Mouse (Mus musculus): ENCODE measurements around the gene Srm.

Srm gene

DNA sequence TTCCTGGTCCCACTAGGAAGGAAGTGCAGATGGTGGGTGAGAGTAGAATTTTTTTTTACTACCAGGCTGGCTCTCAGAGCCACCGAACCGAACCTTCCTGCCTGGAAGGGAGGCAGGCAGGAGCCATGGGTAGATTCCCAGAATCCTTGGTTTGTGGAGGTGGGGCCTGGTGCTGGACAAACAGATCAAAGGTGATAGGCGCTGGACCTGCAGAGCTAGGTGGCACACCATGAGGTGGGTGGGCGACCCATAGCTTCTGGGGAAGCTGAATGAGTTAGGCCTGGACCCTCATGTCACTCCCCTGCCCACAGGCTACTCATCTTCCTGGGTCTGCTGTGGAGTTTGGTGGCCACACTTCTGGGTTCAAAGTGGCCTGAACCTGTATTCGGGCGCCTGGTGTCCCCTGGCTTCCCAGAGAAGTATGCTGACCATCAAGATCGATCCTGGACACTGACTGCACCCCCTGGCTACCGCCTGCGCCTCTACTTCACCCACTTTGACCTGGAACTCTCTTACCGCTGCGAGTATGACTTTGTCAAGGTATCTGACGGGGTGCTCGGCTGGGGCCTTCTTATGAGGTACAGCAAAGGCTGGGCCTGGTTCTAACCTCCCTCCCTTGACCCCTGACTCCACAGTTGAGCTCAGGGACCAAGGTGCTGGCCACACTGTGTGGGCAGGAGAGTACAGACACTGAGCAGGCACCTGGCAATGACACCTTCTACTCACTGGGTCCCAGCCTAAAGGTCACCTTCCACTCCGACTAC, 11.2 kb downstream of the Srm start, which contains the start of gene Masp2:
TSS of gene Masp2 (plus strand) at position 198 of the 764 bp plus-strand sequence.
- no peak for DNase-seq

DNA sequence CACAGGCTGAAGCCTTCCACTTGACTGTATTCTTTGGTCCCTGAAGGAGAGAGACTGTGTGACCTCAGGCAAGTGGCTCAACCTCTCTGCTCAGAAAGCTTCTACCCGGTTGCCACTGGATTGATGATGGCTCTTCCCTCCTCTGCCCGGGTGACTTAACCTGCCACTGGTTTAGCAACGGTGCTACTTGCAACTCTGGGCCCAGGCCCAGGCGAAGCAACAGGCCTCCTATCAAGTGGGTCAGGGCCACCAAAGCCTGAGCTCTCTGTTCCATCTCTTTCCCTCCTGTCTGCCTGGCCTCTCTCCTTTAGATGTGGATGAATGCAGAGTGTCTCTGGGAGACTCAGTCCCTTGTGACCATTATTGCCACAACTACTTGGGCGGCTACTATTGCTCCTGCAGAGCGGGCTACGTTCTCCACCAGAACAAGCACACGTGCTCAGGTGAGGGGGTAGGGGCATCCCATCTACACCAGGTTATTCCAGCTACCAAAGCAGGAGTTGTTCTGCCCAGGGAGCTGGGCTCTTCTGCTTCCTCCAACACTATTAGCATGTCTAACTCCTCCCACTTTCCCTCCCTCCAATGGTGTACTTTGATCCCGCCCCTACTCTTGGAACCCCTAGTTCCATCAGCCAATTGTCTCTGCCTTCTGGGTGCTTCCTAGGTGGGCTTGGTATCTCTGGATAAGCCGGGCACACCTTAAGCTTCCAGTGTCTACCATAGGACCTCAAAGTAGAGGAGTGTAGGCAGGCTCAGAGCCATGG, 12.3 kb downstream of the Srm start:
- no peak for DNase-seq

DNA sequence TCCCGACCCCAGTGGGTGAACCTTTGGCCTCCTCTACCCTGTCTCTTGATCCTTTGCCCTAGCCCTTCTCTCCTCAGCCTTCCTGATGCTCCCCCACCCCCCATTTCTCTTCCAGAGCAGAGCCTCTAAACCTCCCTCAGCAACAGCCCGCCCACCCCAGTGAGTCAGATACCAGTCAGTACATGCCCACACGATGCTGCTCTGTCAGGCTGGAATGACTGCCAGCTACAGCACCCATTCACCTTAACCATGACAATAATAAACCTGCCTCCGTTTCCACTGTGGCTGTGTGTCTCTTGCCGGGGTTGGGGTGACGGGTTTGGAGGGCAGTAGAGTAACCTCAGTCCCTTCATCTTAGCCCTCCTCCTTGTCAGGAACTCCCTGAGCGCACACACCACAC, 12.8 kb downstream of the Srm start:
- DNase-seq: no peak

DNA sequence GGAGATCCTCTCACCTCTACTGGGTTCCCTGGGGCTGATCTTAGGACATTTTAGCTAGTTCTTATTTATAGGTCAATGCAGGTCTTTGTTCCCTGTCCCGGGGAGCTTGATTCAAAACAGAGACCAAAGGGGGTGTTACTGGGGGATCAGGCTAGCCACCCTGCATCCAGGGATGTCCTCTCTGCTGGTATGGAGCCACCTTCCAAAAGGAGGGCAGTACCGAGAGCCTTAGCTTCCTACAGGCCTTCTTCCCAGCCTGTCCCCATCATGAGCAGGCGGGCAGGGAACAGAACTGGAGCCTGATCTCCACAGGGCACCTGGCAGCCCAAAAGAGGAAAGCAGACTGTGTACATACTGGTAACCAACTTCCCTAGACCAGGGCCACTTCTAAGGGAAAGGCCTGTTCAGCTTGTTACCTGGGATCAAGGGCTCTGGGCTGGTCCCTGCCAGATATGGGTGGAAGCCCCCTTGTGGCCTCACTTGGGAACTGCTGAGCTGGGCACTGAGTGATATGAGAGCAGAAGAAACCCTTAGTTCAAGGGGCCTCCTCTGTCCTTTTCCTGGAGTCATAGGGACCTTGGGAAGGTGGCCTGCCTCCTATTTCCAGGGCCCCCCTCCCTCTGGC, 13.3 kb downstream of the Srm start:
- DNase-seq: peak; percentile 85 to 87

DNA sequence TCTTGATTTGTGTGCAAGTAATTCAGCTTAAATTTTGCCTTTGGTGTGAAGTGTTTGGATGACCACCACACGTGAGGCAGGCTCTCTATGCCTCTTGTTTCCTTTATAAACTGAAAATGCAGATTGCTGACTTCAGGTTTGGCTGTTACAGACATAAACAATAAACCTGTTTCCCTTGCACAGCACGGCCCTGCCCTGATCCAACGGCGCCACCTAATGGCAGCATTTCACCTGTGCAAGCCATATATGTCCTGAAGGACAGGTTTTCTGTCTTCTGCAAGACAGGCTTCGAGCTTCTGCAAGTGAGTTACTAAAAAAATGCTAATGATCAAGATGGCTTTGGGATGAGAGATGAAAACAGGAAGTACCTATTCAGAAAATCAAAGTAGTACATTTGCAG, 16.5 kb downstream of the Srm start:
- DNase-seq: peak; percentile 89 to 92

DNA sequence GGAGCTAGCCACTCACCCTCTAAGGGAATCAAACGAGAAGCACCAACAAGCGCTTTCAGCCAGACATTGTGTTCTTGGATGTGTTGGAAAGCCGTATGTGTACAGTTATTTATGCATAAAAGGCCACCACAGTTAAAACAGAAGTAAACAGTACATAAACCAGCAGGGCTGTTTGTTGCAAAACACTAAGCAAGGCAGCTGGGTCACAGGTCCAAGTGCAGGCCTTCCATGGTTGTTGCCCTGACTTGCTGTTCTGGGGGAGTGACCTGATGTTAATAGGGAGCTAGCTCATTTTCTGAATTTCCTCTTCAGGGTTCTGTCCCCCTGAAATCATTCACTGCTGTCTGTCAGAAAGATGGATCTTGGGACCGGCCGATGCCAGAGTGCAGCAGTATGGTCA, 18.5 kb downstream of the Srm start:
- no peak for DNase-seq

DNA sequence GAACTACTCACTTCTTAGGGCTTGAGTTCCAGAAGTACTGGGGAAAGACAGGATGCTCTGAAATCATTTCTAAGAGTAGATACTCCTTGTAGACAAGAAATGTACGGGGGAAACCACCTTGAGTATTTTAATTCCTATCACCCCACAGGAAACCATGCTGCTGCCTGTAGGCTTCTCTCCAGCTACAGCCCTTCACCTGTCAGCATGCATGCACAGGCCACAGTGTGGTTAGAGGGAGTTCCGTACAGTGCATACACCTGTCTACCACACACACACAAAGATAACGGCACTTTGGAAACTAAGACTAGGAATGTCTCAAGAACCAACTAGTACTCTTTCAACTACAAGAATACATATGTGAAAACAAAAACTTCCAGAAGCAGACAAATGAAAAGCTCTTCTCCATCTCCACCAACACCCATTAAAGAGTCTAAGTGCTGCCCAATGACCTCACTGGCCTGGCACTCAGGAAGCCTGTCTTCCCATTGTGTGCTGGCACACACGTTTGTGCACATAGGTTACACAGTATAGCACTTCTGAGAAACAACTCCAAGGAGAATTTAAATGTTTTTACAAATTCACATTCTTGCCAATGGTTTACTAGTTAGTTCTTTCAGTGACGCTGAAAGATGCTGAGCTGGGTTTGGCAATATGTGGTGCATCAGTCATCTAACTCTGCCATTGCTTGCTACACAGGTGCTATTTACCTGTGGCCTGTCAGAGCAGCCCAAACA, 19.5 kb downstream of the Srm start:
- no peak for DNase-seq

DNA sequence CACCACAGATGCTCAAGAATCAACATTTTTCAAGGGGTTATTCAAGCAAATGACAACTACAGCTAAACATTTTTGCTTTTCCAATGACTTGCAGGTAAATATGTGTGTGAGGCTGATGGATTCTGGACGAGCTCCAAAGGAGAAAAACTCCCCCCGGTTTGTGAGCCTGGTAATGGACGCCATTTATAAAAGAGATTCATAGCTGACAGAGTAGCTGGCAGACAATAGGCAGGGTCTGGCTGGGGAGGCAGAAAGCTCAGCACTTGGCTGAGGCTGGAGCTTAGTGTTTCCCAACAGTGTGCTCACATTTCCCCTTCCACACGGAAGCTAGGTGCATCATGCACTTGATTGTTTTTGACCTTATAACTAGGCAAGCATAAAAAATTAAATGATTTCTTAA, 21.3 kb downstream of the Srm start:
- peak in 1 of 2 experiments; percentile 36 for DNase-seq

DNA sequence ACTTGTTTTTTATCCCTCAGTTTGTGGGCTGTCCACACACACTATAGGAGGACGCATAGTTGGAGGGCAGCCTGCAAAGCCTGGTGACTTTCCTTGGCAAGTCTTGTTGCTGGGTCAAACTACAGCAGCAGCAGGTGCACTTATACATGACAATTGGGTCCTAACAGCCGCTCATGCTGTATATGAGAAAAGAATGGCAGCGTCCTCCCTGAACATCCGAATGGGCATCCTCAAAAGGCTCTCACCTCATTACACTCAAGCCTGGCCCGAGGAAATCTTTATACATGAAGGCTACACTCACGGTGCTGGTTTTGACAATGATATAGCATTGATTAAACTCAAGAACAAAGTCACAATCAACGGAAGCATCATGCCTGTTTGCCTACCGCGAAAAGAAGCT, 22.4 kb downstream of the Srm start:
- DNase-seq: no peak

DNA sequence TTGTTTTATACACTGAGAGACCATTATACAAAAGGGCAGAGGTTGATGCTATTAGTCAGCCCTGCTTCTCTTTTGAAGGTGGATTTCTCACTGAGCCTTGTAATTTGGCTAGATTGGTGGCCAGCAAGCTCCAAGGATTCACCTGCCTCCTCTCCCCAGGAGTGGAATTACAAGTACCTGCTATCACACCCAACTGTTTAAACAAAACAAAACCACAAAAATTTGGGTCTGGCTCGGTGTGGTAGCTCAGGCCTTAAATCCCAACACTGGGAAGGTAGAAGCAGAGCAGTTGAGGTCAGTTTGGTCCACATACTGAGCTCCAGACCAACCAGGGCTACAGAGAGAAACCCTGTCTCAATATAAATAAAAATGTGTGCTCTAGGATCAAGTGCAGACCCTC, 28.5 kb downstream of the Srm start:
- DNase-seq: no peak

DNA sequence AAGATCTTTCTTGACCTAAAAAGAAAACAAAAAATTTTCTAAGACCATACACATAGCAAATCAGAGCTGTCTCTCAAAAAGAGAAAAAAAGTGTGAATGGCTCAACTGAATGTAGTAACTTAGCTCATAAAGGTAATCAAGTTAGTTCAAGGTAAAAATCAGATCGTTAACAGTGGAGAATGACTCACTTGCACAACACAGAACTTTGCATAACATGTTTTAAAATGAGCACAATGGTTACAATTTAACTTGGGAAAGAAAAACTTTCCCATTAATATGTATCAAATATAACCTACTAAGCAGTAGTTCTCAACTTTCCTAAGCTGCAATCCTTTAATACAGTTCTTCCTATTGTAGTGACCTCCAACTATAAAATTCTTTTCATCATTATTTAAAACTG, 29.4 kb downstream of the Srm start:
- DNase-seq: no peak

DNA sequence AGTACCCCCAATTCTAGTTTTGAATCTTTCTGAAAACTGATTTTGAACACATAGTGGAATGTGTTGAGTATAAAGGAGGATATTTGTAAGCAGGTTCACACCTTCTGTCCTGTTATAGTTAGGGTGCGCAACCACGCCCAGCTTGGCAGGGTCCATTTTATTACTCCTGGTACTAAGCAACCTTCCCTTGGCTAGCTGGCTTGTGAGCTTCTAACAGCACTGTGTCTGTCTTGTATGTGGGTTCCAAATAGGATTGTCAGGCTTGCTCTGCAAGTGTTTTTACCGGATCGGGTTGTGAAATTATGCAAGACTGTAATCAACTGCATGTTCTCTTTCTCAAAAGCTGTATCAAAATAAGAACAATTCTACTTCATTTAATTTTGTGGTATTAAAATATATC, 31.2 kb downstream of the Srm start:
- DNase-seq: no peak

DNA sequence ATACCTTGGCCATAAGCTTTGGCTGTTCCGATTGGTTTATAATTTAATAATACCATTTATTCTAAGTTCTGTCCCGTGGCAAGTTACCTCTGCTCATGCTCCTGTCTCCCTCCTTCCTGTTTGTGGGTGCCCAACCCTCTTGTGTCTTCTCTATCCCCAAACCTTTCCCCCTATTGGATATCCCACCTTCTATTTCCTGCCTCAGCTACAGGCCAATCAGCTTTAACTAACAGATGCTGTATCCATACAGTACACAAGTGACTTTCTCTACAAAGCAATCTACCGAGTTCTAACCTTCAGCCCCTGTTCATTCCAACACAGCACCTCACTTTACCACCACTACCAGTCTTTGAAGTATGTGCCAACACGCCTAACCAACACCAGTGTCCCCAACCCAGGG, 32.3 kb downstream of the Srm start:
- DNase-seq: no peak

DNA sequence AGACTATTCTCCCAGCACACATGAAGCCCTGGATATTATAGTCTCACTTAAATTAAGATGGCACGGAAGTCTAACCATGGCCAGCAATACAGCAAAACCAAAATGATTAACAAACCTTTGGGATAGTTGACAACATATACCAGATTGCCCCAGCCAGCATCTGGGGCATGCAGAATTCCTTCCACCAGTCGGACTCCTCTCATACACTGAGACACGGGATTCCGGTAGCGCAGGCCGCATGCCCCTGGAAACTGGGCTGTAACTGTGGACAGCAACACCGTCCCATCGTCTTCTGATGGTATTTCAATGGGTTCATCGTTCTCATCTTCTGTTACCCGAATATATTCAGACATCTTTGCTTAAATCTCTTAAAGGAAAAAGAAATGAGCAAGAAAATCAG, 33.7 kb downstream of the Srm start:
- DNase-seq: no peak

DNA sequence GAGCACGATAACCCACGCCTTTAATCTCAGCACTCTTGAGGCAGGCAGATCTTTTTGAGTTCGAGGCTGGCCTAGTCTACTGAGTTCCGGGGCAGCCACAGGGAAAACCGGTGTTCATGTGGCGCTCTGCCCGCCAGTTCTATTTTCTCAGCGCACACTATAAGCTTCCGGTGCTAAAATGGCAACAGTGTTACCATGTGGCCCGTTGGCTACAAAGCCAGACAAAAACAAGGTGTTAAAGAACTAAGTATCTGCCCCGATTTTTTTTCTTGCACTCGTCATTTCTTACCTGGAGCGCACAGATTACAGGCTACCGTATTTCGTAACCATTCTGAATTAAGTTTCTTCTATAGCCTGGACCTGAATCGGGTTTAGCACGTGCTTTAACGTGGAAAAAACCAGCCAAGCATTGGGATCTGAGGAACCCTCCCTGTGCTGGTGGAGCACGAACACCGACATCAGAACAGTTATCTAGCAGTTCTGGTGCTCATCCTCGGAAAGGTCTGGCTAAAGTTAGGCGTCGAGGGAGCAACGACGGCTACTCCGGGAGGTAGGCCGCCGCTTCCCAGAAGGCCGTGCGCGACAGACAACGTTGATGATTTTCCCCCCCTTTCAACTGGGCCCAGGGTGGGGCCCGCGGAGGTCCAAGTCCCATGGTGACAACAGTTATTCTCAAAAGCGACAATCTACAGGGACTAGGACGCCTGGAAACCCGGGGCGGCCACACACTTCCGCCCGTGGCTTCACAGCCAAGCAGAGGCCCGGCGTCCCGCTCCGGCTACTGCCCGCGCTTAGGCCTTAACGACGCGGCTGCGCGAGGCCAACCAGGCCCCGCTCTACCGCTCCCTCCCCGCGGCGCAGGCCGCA, 34.7 kb downstream of the Srm start:
- DNase-seq: peak; percentile 53 to 54

DNA sequence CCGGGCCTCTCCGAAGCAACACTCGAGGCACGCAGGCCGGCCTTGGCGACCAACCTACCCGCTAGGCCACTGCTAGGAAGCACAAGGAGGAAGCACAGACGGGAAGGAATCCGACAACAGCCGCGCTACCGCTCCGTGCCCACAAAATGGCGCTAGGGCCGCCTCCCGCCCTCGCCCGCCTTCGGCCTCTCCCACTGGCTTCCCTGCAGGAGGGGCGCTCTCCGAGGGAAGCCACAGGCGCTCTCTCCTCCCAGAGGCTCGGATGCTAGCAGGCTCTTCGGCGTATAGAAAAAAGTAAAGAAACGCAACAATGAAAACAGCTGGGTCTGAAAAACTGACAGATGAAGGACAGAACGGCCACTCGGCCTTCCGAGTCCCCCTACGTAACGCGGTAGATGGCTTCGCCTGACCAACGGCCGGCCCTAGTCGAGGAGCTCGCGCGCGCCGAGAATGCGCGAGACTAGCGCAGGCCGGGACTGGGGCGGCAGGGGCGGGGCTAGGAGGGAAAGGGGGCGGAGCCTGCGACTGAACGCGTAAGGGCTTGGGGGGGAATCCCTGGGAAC, 35.4 kb downstream of the Srm start, which contains the start of gene Tardbp:
TSS of gene Tardbp (minus strand) at position 397 of the 563 bp plus-strand sequence.
- peak; percentile 99 to 100 for DNase-seq

DNA sequence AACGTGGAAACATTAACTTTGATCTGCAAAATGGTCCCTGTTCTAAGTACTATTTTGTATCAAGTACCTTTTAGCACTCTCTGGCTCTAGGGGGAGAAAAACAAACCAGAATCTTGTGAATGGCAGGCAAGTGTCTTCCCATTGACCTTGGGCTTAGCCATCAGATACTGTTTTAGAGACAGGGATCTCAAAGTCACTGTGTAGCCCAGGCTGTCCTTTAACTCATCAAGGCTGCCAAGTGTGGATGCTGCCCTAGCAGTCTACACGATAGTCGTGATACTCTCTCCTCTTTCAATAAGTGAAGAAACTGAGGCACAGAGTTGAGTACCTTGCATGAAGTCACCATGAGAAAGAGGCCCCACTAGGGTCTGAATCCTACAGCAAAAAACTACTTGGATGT, 35.9 kb downstream of the Srm start:
- DNase-seq: no peak

DNA sequence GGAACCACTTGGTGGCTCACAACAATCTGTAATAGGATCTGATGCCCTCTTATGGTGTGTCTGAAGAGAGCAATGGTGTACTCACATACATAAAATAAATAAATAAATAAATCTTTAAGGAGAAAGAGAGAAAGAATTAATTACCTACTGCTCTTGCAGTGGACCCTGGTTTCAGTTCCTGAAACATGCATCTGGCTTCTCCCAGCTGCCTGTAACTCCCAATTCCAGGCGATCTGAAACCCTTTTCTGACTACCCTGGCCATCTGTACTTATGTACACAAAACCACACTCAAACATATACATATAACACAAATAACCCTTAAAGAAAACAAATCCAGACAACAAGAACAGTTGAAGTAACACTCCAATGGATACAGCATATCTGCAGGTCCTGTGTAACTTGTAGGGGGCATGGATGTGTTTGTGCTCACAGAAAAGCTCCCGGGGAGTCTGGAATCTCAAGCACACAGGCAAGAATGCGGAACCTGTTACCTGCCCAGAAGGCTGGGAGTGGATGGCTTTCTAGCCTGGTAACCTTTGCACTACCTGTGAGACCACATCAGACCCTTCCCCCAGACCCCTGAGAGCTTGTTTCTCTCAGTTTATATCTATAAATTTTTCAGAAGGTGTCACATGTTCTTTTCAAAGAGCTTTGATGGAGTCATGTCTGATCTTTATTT, 40.9 kb downstream of the Srm start:
- no peak for DNase-seq

DNA sequence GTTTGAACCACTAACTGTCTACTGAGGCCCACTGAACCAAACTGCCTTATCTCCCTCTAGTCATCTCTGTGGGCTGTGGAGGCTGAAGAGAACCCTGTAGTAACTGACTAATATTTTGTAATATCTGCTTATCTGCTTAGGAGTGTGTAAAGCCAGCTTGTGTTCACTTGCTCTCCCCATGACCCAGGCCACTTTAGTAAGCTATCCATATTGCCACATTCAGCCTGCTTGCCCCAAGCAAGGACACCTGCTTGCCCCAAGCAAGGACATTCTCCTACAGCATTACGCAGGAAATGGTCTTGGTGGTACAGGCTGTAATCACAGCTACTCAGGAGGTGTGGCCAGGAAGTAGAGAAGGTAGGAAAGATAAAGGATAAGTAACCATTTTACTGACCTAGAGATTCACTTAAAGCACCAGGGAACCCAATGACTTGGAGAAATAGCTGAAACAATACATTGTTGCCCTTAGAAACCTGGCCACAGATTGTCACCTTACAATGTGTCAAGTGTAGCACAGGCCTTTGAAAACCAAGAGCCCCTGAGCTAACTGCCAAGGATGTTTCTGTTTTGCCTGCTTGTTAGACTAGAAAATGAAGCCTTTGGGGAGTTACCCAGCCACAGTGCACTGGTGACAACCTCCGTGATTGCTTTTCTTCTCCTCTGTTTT, 42.2 kb downstream of the Srm start:
- no peak for DNase-seq

DNA sequence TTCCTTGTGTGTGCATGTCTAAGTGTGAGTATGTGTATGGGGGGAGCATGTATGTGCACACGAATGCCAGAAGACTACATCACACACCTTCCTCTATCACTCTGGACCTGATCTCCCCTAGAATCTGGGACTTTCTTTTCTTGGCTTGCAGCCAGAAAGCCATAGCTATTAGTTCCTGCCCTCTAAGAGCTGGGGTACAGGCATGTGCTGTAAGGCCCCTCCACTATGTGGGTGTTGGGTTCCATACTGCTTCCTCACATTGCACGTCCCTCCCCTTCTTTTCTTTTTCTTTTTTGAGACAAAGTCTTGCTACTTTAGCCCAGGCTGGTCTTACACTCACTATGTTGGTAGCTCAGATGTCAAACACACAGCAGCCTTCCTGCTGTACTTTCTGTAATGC, 44.0 kb downstream of the Srm start:
- DNase-seq: no peak

DNA sequence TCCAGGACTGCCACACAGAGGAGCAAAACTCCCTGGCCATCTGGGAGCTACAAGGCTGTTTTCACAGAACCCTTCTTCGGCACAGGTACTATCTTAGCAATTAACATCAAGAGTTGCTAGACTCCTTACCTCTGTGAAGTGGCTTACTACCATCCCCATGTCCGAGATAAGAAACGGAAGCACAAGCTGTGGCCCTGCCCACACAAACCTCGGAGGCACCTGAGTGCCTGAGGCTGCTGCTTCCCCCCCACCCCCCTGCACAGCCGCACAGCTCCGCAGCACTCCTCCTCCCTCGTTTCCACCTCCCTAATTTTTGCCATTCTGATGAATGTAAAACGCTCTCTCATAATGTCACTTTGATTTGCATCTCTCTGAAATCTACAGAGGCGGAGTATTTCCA, 47.0 kb downstream of the Srm start:
- no peak for DNase-seq

All from cerebellum, postnatal 10 days (tissue).